Mouse (Mus musculus) cerebellum, postnatal 14 days (tissue): ENCODE measurements at regions not wholly inside any gene's neighbourhood (a gene's known extent, or its start where the extent isn't known, plus 50 kb on each side); places are given as distances from the start of the nearest gene placed in this dataset.

Experiments
- DNase-seq, 2 experiments: peaks; one replicate each; pipeline ENCODE4 v3.0.0; 2021; ENCODE audit warnings: mixed read lengths in 2 of 2

- DNase-seq, result no peak
Measured at GRCm38 (mm10) chr11:24696561-24696960, 618.7 kb downstream of the Bcl11a start.

GRCm38 (mm10) chr11:24708790-24709189 lies 630.9 kb downstream of the Bcl11a start:
- DNase-seq, result peak; percentile 27 to 37

- DNase-seq, result peak; percentile 25 to 39
Measured at GRCm38 (mm10) chr11:24716539-24717287, 638.9 kb downstream of the Bcl11a start.

GRCm38 (mm10) chr11:24724259-24724937 lies 646.5 kb downstream of the Bcl11a start:
- DNase-seq, result no peak

DNA sequence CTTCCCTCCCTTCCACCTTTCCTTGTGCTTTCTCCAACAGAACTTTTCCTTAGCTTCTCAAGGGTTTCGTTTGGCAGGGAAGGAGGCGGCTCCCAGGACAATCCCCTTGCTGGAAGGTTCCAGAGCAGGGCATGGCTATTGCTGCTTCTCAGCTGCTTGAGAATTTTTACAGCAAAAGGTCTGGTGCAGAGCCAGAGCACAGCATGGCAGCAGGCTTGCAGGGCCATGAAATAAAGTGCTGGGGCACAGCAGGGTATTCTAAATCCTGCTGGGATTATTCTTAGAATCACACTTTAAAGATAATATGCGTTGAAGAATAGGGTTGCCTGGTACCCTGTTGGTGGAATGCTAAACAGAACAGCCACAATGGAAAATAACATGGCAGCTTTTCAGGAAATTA lies 648.5 kb downstream of the Bcl11a start:
- peak; percentile 34 to 61 for DNase-seq

DNA sequence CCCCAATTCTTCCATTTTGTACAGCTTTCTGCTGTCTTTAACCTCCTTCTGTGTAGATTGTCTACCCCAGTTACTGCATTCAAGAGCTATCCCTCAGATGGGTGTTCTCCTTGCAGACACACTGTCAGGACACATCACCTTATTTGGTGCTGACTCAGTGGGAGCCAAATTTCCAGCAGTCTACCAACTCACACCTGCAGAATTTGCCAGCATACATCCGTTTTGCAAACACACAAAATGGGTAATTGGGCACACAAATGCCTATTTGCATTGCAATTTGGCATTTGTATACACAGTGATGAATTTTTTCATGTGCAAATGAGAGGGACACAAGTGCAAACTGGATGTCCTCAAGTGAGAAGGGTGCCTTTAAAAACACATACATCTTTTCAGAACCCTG lies 649.5 kb downstream of the Bcl11a start:
- DNase-seq, result no peak

DNA sequence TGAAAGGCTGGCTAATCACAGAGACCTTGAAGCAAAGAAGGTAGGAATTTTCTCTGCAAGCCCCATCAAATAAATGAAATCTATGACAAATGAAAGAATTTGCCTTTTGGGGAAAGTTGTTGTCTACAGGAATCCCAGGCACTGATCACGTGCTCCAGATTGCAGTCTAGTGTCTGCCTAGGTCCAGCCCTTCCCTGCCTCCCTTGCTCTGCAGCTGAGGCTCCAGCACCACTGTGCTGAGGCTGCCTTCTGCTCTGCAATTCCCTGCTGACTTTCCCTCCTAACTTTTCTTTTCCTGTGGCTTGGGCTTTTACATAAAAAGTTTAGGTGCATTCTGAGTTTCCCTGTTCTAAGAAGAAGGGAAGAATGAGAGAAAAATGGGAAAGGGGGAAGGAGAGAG lies 653.6 kb downstream of the Bcl11a start:
- DNase-seq, result no peak

GRCm38 (mm10) chr11:24739710-24740255 lies 661.9 kb downstream of the Bcl11a start:
- DNase-seq, result peak; percentile 9 to 13

GRCm38 (mm10) chr11:24740466-24740865 lies 662.6 kb downstream of the Bcl11a start:
- no peak for DNase-seq

GRCm38 (mm10) chr11:24742561-24742960 lies 664.7 kb downstream of the Bcl11a start:
- DNase-seq, result no peak

GRCm38 (mm10) chr11:24743439-24743838 lies 665.6 kb downstream of the Bcl11a start:
- no peak for DNase-seq

DNA sequence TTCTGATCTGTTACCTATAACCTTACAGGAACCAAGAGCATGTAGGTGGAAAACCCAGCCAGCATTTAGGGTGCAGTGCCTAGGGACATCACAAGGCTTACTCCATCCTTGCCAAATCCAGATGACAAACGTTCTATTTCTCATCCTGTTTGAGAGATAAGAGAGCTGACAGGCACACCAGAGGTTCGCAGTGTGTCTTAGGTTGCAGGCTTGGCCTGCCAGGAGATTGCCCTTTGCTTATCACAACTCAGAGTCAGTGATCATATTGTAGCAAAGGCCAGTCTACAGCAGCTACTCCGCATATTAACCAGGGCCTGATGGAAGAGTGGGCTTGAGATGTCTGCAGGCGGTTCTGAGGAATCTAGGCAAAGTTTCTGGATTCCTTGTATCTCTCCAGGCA lies 668.0 kb downstream of the Bcl11a start:
- no peak for DNase-seq

GRCm38 (mm10) chr11:24750144-24750779 lies 672.4 kb downstream of the Bcl11a start:
- no peak for DNase-seq

- DNase-seq, result no peak
Measured at GRCm38 (mm10) chr11:24758130-24758529, 680.3 kb downstream of the Bcl11a start.

DNA sequence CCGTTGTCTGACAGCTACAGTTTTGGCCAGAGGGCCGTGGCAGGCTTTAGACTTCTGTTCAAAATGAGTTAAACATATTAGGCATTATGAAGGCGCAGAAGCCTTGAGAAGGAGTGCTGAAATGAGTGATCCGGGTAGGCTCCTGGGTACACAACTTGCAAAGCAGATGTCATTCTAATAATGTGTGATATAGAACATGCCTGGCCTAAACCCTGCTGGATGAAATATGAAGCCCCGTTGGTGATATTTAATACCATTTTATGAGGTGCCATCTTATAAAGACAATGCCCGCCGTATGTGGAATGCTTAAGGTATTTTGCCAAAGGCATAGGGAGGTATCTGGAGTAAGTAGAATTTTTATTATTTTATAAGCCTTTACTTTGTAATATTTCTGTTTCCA lies 705.6 kb downstream of the Bcl11a start:
- no peak for DNase-seq

GRCm38 (mm10) chr11:24789120-24789519 lies 711.3 kb downstream of the Bcl11a start:
- DNase-seq, result no peak

DNA sequence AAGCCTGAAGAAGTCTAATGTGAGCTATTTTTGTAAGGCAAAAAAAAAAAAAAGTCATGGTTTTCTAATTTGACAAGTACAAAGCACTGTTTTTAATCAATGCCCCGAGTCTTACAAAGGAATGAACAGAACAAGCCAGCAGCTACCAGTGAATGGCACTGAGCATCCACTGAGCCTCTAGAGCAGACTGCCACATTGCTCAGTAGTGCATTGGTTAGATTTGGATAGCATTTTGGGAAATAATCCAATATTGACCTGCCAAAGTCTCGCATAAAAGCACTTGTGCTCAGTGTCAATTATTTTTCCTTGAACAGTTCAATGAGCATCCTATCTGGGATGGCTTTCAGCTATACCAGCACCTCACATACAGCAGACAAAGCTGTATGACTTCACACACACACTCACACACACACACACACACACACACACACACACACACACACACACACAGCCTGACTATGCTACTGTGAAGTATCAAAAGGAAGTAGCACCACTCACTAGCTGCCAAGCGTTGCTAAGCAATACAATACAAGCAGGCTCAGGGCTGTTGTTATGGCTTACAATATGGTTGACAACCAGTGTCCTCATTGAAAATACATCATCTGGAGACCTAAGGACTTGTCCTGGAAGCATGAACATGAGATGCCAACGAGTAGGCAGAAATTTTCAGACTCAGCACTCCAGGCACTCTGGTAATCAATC lies 717.8 kb downstream of the Bcl11a start:
- DNase-seq, result peak; percentile 5 to 7

GRCm38 (mm10) chr11:24804623-24805023 lies 726.8 kb downstream of the Bcl11a start:
- peak in 1 of 2 experiments; percentile 23 for DNase-seq

GRCm38 (mm10) chr11:24829578-24830401 lies 751.9 kb downstream of the Bcl11a start:
- DNase-seq, result no peak

- no peak for DNase-seq
Measured at GRCm38 (mm10) chr11:24830484-24830883, 752.6 kb downstream of the Bcl11a start.

DNA sequence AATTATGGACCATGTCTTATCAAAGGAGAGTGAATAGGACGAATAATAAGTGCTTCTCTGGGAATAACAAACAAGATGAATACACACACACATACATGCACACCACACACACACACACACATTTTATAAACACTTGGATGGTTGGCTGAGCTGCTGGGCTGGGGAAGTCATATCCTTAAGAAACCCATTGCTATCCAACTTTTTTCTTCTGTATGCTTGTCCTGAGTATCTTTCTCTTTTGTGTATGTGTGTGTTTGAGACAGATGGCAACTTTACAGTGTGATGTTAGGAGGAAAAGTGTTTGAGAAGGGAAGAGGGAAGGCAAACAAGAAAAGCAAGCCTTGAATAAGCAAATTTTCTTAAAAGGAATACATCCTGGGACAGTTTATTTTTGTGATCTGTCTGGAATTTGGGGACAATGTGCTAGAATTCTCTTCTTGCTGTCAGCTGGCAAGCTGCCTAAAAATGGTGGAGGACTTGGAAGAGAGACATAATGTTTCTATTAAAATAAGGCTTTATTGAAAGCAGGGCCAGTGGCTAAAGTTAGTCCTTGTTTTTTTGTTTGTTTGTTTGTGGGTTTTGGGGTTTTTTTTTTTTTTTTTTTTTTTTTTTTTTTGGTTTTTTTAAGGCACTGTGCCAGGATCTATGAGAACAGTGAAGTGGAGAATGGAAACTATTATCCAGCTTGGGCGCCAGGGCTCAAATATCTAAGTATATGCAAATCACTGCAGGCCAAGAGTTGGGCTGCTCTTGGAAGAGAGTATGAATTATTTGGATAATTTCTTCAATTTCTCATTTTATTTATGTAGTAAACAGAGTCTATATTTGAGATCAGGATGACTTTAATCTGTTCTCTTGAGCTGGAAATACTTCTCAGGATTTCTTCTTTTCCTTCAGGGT lies 766.2 kb downstream of the Bcl11a start:
- peak; percentile 10 to 11 for DNase-seq
